Mouse (Mus musculus) left cerebral cortex, postnatal 25 days (tissue): ENCODE measurements around the gene Olfml2b. TPM values are rescaled to one million over a fixed set of nuclear protein-coding genes. Genes with fewer than 3 reads are reported as not detected.

ENCODE experiments used
- DNase-seq, 2 experiments: peaks; one replicate each; pipeline ENCODE4 v3.0.0; 2022; ENCODE audit warnings: low spot score in 2 of 2, mixed read lengths in 1 of 2
- intact Hi-C: fragments of 180-260 bp; cut with DNase I; formaldehyde crosslinking; loops from one replicate; pipeline ENCODE4 v1.15.1; 2025
- total RNA-seq, 2 experiments: library from RNA; stranded (reverse); gene quantifications; 2 replicates each; pipeline ENCODE4 v1.2.3; 2021

Olfml2b gene
- total RNA-seq, result 1 to 10 TPM; 2.5 to 4.0 TPM

DNA sequence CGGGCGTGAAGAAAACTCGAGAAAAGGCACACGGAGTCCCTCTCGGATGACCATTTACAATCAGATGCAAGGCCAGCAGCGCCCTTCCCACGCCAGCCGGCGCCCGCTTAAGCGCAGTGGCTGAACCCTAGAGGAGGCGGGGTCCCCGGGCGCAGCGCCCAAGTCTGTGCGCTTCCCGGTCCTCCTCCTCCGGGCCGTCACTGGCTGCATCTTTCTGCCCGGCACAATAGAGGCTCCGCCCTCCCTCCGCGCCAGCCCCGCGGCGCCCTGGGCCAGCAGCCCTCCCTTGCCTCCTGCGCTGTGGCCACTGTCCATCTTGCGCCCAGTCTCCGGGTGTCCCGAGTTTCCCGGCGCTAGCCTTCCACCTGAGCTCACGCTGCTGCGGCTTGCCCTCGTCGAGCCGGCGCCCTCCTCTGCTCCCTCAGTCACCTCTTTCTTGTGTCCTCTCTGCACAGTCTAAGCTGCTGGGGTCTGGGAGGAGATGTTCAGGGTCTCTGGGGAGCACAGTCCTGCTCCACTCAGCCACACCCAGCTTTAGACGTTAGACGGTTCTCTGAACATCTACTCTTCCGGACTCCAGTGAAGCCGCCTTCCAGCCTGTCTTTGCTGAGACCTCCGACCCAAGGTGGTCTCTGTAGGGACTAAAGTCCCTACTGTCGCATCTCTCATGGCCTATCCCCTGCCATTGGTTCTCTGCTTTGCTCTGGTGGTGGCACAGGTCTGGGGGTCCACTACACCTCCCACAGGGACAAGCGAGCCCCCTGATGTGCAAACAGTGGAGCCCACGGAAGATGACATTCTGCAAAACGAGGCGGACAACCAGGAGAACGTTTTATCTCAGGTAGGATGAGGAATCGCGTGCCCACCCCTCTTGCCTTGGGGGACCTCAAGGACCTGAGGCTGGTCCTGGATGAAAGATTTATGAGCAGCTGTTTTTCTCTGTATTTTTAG lies at the start of gene Olfml2b:
Gene Olfml2b (plus strand): TSS at position 278 of the 951 bp plus-strand sequence.
- DNase-seq, result peak; percentile 77 to 81
- intact Hi-C loops, result no loop called here

- no peak for DNase-seq
- intact Hi-C loops, result no loop called here
Observed at GRCm38 (mm10) chr1:170594575-170594974, 49.8 kb upstream of the Olfml2b start.

DNA sequence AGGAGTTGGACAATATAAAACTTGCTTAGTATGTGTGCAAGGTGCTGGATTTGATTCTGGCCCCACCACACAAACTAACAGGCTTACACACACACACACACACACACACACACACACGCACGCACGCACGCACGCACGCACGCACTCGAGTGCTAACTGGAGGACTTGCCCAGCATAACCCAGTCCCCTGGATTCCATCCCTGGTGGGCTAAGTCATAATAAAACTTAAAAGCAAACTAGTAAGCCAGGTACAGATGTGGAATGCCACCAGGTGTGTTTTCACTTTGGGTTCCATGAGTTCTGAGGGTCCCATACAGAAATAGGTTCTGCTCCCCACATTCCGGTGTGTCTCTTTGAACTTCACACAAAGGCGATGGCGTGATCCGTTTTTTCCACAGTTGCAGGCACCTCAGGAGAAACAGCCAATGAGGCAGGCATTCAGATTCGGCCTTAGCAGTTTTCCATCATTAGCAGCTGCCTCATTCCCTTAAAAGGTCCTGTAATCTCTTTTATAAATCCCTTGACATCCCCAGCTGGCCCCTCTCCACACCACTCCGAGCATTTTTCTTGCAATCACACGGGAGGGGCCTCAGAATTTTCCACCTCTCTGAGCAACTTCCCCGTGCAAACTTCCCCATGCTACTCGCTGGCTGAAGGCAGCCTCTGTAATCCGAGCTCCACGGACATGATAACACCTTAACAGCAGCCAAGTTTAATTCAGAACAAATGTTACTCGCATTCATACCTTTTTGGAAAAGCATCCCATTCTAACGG lies 38.9 kb upstream of the Olfml2b start:
- no peak for DNase-seq
- intact Hi-C loops, result no loop called here

GRCm38 (mm10) chr1:170607231-170607917 lies 37.0 kb upstream of the Olfml2b start:
- intact Hi-C loops, result no loop called here
- no peak for DNase-seq

GRCm38 (mm10) chr1:170608461-170609071 lies 35.8 kb upstream of the Olfml2b start:
- DNase-seq, result no peak
- intact Hi-C loops, result no loop called here

GRCm38 (mm10) chr1:170609872-170610271 lies 34.5 kb upstream of the Olfml2b start:
- DNase-seq, result no peak
- intact Hi-C loops, result loop anchor here (5.0 kb wide), 1 partner anchor 393 kb away; the partner anchor contains the start of gene Uhmk1

GRCm38 (mm10) chr1:170610289-170610688 lies 34.0 kb upstream of the Olfml2b start:
- intact Hi-C loops, result loop anchor here (5.0 kb wide), 1 partner anchor 393 kb away; the partner anchor contains the start of gene Uhmk1

GRCm38 (mm10) chr1:170610695-170611094 lies 33.6 kb upstream of the Olfml2b start:
- intact Hi-C loops, result loop anchor here (5.0 kb wide), 1 partner anchor 393 kb away; the partner anchor contains the start of gene Uhmk1
- no peak for DNase-seq

More at GRCm38 (mm10) chr1:170610289-170610688, 34.0 kb upstream of the Olfml2b start:
- no peak for DNase-seq

DNA sequence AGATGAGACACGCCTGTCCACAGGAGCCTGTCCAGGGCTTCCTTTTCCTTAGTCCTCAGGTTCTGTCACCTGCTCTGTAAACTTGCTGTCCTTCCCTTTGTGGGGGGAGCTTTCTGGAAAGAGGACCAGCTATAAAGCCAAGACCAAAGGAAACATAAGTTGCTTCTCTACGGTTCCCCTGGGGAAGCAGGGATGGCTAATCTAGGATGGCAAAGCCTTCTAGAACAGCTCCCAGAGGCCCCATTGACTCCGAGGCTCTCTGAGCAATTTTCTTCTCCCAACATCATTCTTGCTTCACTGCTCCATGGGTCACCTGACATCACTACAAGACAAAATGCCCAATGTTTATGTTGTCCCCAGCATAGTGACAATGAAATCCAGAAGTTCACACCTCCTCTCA lies 32.7 kb upstream of the Olfml2b start:
- intact Hi-C loops, result loop anchor here (5.0 kb wide), 1 partner anchor 394 kb away; the partner anchor contains the start of gene Uhmk1
- DNase-seq, result no peak

DNA sequence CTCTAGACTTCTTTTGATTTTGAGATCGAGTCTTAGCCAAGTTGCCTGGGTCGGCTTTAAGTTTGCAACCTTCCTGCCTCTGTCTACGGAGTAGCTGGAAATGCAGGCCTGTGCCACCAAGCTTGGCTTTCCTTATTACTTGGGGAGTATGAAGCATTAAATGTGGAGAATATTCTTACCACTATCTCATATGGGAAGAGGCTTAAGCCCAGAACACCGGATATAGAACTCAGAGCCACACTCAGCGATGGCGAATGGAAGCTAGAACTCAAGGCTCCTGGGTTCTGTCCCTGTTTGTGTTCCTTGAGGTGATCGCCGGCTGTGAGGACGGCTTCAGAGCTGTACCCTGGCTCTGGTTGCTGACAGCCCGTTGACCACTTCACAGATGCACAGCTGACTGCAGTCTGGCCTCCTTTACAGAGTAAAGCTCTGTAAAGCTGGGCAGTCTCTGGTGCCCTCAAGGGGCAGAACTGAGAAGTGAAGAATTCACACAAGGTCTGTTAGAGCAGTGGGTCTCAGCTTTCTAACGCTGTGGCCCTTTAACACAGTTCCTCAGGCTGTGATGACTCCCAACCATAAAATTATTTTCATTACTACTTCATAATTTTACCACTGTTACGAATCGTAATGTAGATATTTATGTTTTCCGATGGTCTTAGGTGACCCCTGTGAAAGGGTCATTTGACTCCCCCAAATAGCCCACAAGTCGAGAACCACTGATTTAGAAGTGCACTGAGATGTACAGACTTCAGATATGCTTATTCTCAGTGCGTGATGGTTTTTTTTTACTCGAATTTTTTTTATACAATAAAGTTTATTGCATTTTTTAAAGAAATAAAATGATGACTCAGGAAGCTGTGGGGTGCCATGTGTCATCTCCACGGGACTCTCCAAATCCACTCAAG lies 31.1 kb upstream of the Olfml2b start:
- intact Hi-C loops, result loop anchor here (1.0 to 5.0 kb wide), 2 partner anchors 321 to 396 kb away; partner anchors contain the start of gene Uhmk1
- DNase-seq, result peak; percentile 68 to 74

DNA sequence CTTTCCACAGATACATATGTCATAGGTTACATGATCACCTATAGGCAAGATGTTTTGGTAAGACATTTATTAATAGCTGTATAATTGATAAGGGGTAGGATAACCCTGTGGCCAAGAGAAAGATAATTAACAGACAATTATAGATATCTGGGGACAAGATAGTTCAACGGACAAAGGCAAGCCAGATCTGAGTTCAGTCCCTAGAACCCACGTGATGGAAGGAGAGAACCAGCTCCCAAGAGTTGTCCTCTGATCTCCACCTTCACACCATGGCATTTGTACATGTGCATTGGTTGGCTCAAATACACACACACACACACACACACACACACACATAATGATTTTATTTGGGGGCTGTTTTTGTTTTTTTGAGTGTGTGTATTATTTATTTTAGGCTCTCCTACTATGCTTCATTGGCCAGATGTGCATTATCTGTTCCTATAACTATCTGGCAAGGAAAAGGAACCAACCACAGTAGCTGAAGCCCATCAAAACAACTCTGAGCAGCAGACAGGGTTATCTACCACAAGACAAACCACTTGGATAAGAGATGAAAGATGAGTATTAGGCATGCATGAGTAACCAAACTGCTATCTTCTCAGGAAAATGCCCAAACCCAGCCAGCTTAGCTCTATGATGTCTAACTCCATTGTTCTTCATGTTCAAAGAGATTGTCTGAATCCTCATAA lies 24.5 kb upstream of the Olfml2b start:
- intact Hi-C loops, result no loop called here
- no peak for DNase-seq

- intact Hi-C loops, result no loop called here
- DNase-seq, result no peak
Observed at GRCm38 (mm10) chr1:170622934-170623333, 21.4 kb upstream of the Olfml2b start.

GRCm38 (mm10) chr1:170623432-170623831 lies 20.9 kb upstream of the Olfml2b start:
- no peak for DNase-seq
- intact Hi-C loops, result no loop called here

DNA sequence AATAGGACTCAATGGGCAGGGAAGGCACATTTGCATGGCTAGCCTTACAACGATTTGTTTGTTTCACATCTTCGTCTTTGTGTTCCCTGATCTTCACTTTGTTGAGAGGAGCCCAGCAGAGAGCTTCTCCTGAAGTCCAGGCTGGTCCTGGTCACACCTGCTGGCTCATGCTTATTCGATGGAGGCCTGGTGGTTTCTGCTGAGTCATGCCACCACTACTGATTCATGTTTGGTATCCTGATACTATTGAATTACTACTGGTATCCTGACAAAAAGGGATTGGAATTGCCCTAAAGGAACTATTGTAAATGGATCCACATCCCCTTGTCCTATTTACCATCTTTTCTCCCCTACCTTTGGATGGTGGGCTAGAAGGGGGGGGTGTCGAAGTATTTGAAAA lies 13.8 kb upstream of the Olfml2b start:
- intact Hi-C loops, result loop anchor here (10.0 kb wide), 1 partner anchor 144 kb away; no protein-coding TSS in a partner anchor
- DNase-seq, result no peak

DNA sequence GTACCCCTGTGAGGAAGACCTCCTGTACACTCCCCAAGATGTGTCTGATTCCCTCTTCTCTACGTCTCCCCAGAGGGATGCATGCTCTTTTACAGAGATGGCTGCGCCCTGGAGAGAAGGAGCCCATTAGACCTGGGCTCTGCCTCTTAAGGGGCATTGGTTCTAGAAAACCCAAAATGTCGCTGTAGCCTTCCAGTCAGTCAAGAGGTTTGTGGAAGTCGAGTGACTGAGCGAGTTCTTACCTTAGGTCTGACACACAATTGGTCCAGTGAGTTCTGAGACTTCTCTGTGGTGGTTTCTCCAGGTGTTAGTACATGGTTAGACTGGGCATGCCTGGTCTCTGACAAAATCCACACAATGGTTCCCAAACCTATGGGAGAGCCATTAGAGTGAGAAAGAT lies 12.8 kb upstream of the Olfml2b start:
- intact Hi-C loops, result loop anchor here (10.0 kb wide), 1 partner anchor 143 kb away; no protein-coding TSS in a partner anchor

GRCm38 (mm10) chr1:170632385-170632784 lies 11.9 kb upstream of the Olfml2b start:
- intact Hi-C loops, result loop anchor here (1.0 to 10.0 kb wide), 2 partner anchors 142 to 208 kb away; no protein-coding TSS in a partner anchor
- DNase-seq, result peak; percentile 85 to 93

More for the DNA sequence above, 12.8 kb upstream of the Olfml2b start:
- DNase-seq, result no peak

GRCm38 (mm10) chr1:170632856-170633255 lies 11.5 kb upstream of the Olfml2b start:
- intact Hi-C loops, result loop anchor here (1.0 to 10.0 kb wide), 2 partner anchors 142 to 207 kb away; no protein-coding TSS in a partner anchor
- DNase-seq, result no peak
